Mouse (Mus musculus): ENCODE results near the gene Rhno1.

- TF ChIP-seq CTCF (IDR thresholded peaks at IDR 0.05; ENCODE audit: low read depth, low read length) (no peak), POLR2A (IDR thresholded peaks at IDR 0.05; ENCODE audit: borderline replicate concordance, low read depth, low read length) (no peak)
These were observed 8.6 kb downstream of the Rhno1 start for GRCm38 (mm10) chr6:128354140-128354539.

Measured in bone marrow macrophage, adult 2 months (primary cell).